Mouse (Mus musculus) left cerebral cortex, postnatal 4 days (tissue): ENCODE data around the gene Hadh. TPM values are rescaled to one million over a fixed set of nuclear protein-coding genes. Genes with fewer than 3 reads are reported as not detected.

Experiments
- DNase-seq: peaks from one replicate; pipeline ENCODE4 v3.0.0-alpha.2; 2022
- intact Hi-C: fragments of 180-260 bp; cut with DNase I; formaldehyde crosslinking; loops from one replicate; pipeline ENCODE4 v1.15.1; 2025
- total RNA-seq, 2 experiments: library from RNA; stranded (reverse); gene quantifications; 2 replicates each; pipeline ENCODE4 v1.2.3; 2021

Gene Hadh
- total RNA-seq, 2 experiments from 2014 or later: 16.5 to 18.2 TPM

DNA sequence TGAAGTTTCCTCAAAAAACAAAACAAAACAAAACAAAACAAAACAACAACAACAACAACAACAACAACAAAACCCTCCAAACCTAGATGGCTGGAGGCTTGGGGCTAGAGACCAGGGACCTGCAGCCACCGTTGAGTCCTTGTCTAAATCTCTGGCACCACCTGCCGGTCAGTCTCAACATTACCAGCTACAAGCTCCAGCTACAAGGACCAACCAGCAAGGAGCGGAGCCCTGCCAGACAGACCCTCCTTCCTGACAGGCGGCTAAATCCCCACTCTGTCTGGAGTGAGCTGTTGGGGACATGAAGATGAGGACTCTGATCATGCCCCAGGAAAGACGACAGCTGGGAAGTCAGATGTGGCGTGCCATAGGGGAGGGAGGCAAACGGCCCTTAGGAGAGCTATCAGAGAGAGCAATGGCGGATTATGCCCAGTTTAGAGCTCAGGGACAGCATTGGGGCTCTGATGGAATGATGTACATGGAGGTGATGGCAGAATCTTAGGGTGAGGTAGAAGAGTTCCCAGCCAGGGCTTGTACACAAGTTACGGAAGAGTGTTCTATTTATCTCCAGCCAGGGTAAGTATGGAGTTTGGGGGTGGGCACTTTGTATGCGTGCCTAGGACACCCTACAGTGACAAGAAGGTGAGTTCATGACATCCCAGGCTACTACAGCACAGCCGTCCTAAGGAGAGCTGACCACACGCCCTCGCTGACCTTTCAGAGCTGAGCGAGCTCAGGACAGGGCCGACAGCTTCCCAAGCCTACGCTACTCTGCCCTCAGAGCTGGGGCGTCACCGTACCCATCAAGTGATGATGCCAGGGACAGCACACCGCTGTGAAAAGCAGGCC is 33.9 kb downstream of the Hadh start:
- peak; percentile 89 for DNase-seq
- intact Hi-C loops: loop anchor here (5.0 kb wide), 1 partner anchor 421 kb away; no protein-coding TSS in a partner anchor

DNA sequence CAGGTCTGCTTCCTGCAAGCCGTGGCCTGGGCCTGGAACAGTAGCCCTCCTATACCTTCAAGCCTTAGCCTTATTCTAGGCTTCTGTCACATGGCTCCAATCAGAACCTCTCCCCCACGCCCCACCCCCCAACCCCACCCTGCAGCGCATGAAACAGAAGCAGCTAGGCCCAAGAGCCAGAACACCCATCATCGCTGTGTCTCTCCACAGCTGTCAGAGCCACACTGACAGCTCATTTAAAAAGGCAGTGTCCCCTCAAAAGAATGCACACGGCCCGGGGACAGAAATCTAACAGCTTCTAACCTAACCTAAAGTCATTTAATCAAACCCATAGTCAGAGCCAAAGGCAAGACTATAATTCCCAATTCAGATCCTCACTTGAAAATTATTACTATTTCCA is 34.8 kb downstream of the Hadh start:
- intact Hi-C loops: loop anchor here (5.0 kb wide), 1 partner anchor 420 kb away; no protein-coding TSS in a partner anchor
- no peak for DNase-seq

DNA sequence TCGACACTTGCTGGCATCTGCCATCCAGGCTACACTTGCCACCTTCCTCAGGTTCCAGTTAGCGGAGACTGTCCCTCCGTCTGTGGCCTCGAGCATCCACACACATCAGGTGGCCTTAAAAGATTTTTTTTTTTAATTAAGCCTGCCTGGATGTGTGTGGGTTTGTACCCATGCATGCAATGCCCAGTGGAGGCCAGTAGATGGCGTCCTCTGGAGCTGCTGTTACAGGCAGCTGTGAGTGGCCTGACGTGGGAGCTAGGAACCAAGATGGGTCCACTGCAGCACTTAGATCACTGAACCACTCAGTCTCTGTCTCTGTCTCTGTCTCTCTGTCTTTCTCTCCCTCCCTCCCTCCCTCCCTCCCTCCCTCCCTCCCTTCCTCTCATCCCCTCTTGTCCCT is 43.8 kb downstream of the Hadh start:
- DNase-seq: no peak
- intact Hi-C loops: no loop called here

DNA sequence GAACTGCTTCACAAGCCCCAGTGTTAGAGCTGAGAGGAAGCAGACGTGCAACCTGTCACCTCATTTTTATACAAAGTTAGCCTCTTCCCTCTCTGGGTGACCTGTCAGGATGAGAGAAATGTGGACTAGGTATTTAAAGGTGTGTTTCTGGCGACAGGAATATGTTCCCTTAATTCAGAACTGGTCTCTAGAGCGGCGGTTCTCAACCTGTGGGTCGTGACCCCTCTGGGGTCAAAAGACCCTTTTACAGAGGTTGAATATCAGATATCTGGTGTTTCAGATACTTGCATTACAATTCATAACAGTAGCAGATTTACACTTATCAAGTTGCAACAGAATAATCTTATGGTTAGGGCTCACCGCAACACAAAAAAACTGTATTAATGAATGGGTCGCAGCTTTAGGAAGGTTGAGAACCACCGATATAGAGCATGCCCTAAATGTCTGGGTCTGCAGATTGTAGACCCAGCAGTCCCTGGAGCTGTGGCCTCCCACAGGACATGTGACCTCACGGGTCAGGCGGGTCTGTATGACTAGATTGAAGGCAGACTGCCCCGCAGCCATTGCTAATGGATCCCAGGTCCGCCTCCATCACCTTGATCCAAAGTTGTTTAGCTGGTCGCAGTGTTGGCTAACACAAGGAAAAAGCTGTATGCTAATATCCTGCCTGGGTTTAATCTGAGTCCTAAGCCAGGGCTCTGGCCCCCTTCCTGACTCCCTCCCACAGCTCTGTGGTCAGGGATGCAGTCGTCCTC is 53.1 kb downstream of the Hadh start:
- no peak for DNase-seq
- intact Hi-C loops: no loop called here

DNA sequence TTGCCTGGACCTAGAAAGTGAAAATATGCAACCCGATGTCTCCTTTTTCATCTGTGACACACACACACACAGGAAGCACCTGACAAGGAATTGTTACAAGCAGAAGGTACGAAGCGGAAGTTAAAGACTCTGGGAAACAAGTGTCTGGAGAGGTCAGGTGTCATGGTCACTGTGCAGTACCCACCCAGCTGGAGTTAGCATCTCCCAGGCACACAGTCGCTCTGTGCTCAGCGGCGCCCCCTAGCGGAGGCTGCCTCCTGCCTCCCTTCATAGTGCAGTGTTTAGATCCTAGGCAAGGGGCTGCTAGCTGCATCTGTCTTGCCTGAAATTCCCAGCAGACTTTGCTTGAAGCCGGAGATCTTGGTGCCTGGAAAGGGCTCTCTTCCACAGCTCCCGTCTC is 57.1 kb downstream of the Hadh start:
- peak; percentile 32 for DNase-seq

DNA sequence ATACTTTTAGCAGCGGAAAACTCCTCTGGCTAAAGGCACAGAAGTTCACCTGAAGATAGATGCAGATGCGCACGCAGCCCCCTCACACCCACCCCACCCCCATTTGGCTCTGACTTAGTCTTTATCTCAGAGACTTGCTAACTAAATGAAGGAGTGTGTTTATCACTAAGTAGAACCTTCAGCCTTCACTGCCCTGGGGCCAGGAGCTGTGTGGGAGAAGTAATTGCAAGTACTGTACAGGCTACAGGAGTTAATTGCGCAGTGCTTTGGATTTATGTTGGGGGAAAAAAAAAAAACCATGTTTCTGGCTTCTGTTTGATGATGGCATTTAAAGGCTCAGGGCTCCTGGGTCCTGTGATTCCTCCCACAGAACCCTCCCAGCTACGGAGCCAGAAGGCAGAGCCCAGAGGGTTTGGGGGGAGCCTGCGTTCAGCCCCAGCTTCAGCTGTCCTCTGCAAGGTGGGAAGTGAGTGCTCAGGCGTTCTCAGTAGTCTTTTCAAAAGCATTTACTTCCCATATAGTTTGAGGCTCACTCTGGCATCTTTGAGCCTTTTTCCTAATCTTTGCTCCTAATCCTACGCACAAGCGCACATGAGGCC is 57.7 kb downstream of the Hadh start:
- intact Hi-C loops: no loop called here
- DNase-seq: no peak

More for the DNA sequence above, 57.1 kb downstream of the Hadh start:
- intact Hi-C loops: no loop called here

DNA sequence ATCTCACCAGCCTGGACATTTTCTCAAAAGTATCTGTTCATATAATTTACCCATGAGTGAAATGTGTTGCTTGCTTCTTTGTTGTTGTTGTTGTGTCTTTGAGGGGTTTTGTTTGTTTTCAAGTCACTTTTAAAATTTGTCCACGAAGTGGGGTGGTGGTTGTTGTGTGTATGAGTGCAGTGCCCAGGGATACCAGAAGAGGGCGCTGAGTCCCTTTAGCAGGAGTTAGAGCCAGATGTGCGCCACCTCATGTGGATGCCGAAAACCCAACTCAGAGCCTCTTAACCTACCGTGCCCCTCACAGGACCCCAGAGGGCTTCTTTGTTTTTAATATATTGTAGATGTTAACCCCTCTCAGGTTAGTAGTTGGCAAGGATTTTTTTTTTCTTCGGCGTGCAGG is 59.7 kb downstream of the Hadh start:
- no peak for DNase-seq
- intact Hi-C loops: no loop called here

DNA sequence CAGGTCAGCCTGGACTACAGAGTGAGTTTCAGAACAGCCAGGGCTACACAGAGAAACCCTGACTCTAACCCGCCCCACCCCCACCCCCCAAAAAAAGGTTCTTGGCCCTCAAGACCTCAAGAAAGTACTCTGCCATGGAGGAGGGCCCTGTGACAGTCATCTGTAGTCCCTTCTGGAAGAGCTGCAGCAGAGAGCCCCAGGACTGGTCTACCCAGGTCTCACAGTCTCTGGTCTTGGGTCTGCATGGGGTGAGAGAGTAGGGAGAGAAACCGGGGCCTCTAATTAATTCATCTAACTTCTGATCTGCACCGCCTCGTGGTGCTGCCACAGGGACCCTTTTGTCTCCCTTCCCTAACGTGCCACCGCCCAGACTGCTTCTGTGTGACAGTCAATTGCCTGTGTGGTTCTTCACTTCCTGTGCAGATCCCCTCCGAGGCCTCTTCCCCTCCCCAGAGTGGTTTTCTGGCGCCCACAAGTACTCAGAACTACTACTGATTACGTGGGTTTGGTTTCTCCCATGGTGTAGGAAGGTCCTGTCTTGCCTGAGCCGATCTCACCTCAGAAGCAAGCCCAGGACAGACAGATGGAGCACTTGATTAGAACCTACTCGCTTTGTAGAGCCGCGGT is 63.5 kb downstream of the Hadh start:
- intact Hi-C loops: no loop called here
- no peak for DNase-seq

DNA sequence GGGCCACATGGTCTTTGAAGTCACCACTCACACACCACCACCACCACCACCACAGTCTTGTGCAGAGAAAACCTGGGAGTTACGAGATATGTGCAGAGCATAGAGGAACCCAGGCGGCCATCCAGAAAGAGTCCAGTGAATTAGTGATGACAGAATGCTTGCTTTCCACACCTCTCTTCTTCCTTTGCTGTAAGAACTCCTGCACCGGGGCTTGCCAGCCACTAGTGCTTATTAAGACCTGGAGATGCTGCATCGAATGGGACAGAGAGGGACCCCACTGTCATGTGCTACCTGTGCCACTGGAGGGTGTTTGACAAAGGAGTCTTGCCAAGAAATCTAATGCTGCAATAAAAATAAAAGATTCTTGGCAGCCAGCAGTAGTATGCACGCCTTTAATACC is 64.1 kb downstream of the Hadh start:
- no peak for DNase-seq
- intact Hi-C loops: no loop called here

DNA sequence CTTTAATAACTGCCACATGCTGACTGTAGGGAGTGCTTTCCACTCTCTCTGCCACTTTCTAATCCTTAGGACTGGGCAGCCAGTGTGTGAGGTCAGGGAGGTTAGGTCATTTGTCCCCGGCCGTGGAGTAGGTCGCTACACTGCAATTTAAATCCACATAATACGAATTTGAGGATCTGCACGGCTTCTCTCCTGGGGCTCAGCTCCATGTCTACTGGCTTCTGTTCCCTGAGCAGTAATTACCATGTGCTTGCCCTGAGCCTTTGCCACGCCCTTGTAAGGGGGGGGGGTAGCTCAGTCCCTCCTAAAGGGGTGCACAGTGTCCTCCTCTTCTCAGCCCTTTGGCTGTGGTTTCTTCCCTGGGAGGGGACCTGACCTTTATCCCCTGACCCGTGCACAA is 69.6 kb downstream of the Hadh start:
- DNase-seq: no peak
- intact Hi-C loops: no loop called here

DNA sequence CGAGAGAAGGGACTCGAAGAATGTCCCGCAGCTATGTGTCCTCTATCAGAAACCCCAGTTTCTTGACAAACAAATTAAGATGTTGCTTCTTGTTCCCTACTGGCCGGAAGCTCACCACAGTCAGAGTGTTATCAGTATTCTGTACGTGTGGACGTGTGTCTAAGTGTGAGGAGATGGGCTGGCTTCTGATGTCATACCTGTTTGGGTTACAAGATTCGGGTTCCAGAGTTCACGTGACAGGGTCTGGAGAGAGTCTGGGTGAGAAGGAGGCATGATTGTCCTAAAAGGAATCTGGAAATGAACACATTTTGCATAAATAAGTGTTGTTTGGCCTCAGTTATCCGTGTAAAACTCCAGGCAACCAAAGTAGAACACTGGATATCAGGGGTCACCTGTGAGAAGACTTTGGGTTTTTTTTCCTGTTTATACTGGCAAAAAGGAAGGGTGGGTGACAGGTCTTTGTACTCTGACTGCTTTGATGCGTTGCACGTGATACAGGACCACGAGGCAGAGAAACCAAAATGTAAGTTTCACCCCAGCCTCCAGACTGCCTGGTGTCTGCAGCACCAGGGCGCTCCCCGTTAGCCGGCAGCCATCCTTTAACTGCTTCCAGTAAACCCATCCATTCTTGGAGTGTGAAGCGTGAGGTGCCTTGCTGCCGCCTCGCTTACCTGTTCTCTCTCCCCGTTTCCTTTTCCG is 72.2 kb downstream of the Hadh start:
- no peak for DNase-seq
- intact Hi-C loops: no loop called here

DNA sequence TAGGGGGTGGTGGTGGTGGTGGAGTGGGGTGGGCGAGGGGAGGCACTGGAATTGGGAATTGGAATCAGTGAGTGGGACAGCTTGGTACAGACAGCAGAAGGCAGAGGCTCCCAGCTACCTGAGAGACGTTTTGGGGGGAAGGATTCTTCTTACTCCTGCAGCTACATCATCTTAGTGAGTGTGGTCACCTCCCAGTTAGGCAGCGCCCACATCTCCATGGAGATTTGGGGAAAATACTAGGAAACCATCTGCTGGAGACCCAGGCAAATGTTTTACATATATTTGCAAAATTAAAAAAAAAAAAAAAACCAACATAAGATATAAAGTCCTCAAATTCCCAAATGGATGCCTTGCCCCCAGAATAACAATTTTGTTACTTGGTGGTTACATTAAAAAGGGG is 72.9 kb downstream of the Hadh start:
- DNase-seq: no peak
- intact Hi-C loops: no loop called here

DNA sequence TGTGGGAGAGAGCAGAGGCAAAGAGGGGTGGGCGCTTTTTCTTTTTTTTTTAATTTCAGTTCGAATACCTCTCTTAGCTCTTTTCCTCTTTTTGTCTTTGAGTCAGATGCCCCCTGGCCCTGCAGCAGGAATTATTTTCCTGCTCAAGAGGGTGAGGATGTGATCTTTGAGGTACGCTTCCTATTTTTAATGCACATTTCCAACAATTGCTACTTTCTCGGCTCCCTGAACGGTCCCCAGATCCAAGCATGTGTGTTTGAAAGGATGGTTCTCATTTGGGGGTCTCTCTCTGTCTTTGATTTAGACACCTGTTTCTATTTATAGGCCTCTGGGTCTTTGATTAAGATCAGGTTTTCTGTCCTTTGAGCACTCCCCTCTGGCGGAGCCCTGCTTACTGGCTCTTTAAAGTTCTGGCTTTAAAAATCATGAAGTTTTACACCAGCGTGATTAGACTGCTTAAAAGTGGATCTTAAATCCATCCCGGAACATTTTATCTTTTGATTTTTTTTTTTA is 75.3 kb downstream of the Hadh start:
- intact Hi-C loops: no loop called here
- no peak for DNase-seq

DNA sequence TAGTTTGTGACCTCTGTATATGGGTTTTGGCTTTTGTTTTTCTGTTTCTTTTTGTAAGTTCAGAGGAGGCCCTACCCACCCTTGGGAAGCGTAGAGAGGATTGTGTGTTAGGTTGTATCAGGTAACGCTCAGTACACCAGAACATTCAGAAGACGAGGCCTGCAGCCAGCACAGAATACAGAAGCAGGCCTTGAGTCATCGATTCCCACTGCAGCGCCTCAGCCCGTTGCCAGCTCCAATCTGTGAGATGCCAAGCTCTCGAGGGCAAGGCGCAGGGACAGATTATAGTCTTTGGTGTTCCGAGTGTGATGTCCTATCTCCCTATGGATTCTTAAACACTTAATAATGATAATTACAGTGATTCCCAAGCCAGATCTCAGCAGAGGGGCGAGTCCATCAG is 75.9 kb downstream of the Hadh start:
- intact Hi-C loops: no loop called here

DNA sequence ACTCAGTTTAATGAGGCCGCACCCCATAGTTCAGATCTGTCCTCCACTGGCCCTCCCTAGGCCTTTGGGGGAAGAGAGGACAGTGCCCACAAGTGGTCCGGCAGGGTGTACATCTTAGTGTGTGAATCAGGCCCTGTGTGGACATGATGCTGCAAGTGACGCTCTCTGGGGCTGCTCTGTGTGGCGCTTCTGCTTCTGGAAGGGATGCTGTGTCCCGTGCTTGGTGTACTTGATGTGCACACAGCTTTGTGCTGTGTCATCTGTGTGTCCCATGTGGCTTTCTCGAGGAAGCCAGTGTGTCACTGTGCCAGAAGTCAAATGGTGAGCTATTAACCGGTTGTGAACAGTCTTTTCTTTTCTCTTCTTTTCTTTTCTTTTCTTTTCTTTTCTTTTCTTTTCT is 80.4 kb downstream of the Hadh start:
- no peak for DNase-seq
- intact Hi-C loops: no loop called here

More for the DNA sequence above, 75.9 kb downstream of the Hadh start:
- no peak for DNase-seq

DNA sequence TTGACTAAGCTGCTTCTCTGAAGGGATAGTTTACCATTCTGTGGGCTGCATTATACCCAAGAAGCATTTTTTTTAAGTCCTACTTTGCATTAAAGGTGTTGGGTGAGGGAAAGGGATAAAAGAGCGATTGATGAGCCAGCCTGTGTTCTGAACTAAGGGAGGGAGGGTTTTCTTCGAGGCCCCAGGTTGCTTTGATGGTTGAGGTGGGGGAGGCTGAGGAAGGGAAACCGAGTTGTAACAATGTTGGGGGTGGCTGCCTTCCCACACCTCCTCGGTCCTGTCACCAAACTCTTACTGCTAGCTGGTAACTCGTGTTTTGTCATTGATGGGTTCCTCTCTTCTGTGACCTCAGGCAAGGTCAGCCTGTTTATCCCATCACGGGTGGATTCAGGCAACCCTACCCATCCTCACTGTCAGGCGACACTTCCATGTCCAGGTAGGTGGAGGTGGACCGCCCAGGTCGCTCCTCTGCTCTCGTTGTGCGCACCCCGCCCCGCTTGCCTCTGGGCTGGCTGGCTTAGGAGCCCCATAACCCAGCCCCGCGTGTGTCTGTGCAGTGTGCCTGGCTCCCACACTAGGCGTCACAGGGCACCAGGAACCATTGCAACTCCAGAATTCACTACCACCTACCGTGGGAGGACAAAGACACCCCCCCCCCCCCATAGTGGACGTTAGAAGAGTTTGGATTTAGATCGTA is 81.1 kb downstream of the Hadh start:
- no peak for DNase-seq

DNA sequence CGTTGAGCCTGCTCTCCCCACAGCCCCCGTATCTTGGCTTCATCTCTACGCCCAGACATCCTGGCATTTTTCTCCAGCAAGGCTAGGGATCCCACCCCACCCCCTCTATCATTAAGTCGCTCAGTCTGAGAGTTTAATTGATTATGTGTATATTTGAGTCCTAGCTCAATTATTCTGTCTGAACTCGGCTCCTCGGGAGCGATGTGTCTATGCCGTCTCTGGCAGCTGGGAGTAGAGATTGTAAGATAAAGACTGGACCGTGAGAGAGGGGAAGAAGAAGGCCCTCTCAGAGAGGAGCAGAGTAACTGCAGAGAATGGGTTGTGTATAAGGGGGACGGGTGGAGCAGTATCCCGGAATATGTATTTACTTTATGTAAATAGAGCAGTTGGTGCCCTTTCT is 81.7 kb downstream of the Hadh start:
- intact Hi-C loops: no loop called here
- DNase-seq: no peak

More for the DNA sequence above, 81.1 kb downstream of the Hadh start:
- intact Hi-C loops: no loop called here

DNA sequence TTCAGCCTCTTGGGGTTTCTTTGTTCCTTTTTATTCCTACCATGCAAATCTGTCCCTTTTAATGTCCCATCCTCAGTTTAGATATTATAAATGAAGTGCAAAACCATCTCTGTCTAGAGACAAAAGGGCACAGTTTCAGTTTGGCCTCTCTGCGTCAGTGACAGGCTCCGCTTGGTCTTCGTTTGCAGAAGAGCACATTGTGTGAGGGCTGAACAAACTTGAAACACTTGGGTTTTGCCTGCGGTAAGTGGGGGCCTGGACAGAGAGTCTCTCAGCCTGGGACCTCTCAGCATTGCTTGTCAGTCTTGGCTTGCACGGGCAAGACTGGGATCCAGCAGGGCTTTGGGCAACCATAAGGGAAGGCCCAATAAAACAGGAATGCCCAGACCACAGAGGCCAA is 85.7 kb downstream of the Hadh start:
- no peak for DNase-seq

More for the DNA sequence above, 85.7 kb downstream of the Hadh start:
- intact Hi-C loops: no loop called here
